Mouse (Mus musculus) liver, embryonic 16.5 days (tissue): Measurements from ENCODE around the gene Gm14685. TPM values are rescaled to one million over a fixed set of nuclear protein-coding genes. Genes with fewer than 3 reads are reported as not detected.

Experiments used
- polyA plus RNA-seq: library from polyadenylated mRNA; unstranded; fragments of >200 nt; fragmentation: Nextera tagmentation; extraction: Ambion mirVana; gene quantifications from 2 replicates; pipeline ENCODE4 v1.2.1, GENCODE M21; 2015

Gene Gm14685
- polyA plus RNA-seq, 1 experiment from 2014 or later = 0.44 TPM

Other genes with a start within 250 kb of the Gm14685 start
- 21.4 and 23.0 TPM in 2 replicates for gene Cetn2, start 198.6 kb upstream of the Gm14685 start, polyA plus RNA-seq
- 25.9 and 27.4 TPM in 2 replicates for gene Nsdhl, start 198.5 kb upstream of the Gm14685 start, polyA plus RNA-seq
- gene Zfp185, start 129.7 kb upstream of the Gm14685 start, polyA plus RNA-seq = 0.98 and 1.1 TPM in 2 replicates
- gene Pnma5, start 79.9 kb upstream of the Gm14685 start, polyA plus RNA-seq = 0.04 TPM in 1 of 2 replicates, not detected in the other
- not detected in 2 replicates for gene Pnma3, start 52.3 kb upstream of the Gm14685 start, polyA plus RNA-seq
- 0.97 and 1.1 TPM in 2 replicates for gene Xlr4a, start 34.6 kb upstream of the Gm14685 start, polyA plus RNA-seq
- 3.6 and 3.8 TPM in 2 replicates for gene Xlr3a, start 20.0 kb upstream of the Gm14685 start, polyA plus RNA-seq
- not detected in 2 replicates for gene Xlr5b, start 31.7 kb downstream of the Gm14685 start, polyA plus RNA-seq
- gene DXBay18, start 32.4 kb downstream of the Gm14685 start, polyA plus RNA-seq = 0.25 and 0.53 TPM in 2 replicates
- gene Spin2d, start 59.9 kb downstream of the Gm14685 start, polyA plus RNA-seq = not detected in 2 replicates
- 2.2 TPM in 2 replicates for gene Xlr3b, start 75.2 kb downstream of the Gm14685 start, polyA plus RNA-seq
- gene Xlr4b, start 97.3 kb downstream of the Gm14685 start, polyA plus RNA-seq = 1.3 and 1.4 TPM in 2 replicates
- 3.0 and 3.1 TPM in 2 replicates for gene F8a, start 111.2 kb downstream of the Gm14685 start, polyA plus RNA-seq
- 0.29 and 0.35 TPM in 2 replicates for gene Xlr4c, start 126.1 kb downstream of the Gm14685 start, polyA plus RNA-seq
- gene Xlr3c, start 148.3 kb downstream of the Gm14685 start, polyA plus RNA-seq = not detected in 2 replicates
- gene Xlr5a, start 175.9 kb downstream of the Gm14685 start, polyA plus RNA-seq = 0.09 TPM in 1 of 2 replicates, not detected in the other
- gene Xlr5c, start 175.9 kb downstream of the Gm14685 start, polyA plus RNA-seq = not detected in 2 replicates
- gene Gm45015, start 219.8 kb downstream of the Gm14685 start, polyA plus RNA-seq = not detected in 2 replicates
- 2.0 and 2.6 TPM in 2 replicates for gene Zfp275, start 225.6 kb downstream of the Gm14685 start, polyA plus RNA-seq